Mouse (Mus musculus) CH12F3 (cell line): ENCODE measurements around the gene Tnxb.
"Not testable (repeated sequence)": the region's sequence is repeated elsewhere in the genome, so short reads cannot be mapped to it uniquely, and the experiment has no call there.

Source experiments
- in situ Hi-C: fragments of 300-500 bp; cut with MboI; formaldehyde crosslinking; loops from 2 replicates; pipeline ENCODE4 v1.14.3; 2020; ENCODE audit warnings: low sequenced_read_pairs

Gene Tnxb

GRCm38 (mm10) chr17:34683179-34683578, 12.8 kb downstream of the Tnxb start:
- in situ Hi-C loops = no loop called here

- in situ Hi-C loops = no loop called here
These were observed 13.4 kb downstream of the Tnxb start for GRCm38 (mm10) chr17:34683686-34684220.

- in situ Hi-C loops = no loop called here
These were observed 14.0 kb downstream of the Tnxb start for GRCm38 (mm10) chr17:34684253-34684893.

- in situ Hi-C loops = no loop called here
These were observed 15.1 kb downstream of the Tnxb start for GRCm38 (mm10) chr17:34685120-34686110.

GRCm38 (mm10) chr17:34688889-34689288, 18.6 kb downstream of the Tnxb start:
- in situ Hi-C loops = no loop called here

- in situ Hi-C loops = no loop called here
These were observed 20.1 kb downstream of the Tnxb start for GRCm38 (mm10) chr17:34690458-34690857.

GRCm38 (mm10) chr17:34692906-34693305, 22.6 kb downstream of the Tnxb start:
- in situ Hi-C loops = no loop called here

- in situ Hi-C loops = no loop called here
These were observed 29.5 kb downstream of the Tnxb start for GRCm38 (mm10) chr17:34699575-34700408.

GRCm38 (mm10) chr17:34700671-34701071, 30.3 kb downstream of the Tnxb start:
- in situ Hi-C loops = no loop called here

GRCm38 (mm10) chr17:34706476-34706875, 36.1 kb downstream of the Tnxb start:
- in situ Hi-C loops = loop anchor here (5.0 kb wide), 1 partner anchor 76 kb away; no protein-coding TSS in a partner anchor

GRCm38 (mm10) chr17:34712951-34713350, 42.6 kb downstream of the Tnxb start:
- in situ Hi-C loops = no loop called here

GRCm38 (mm10) chr17:34714181-34714907, 44.0 kb downstream of the Tnxb start:
- in situ Hi-C loops = not testable (repeated sequence)

- in situ Hi-C loops = not testable (repeated sequence)
These were observed 44.6 kb downstream of the Tnxb start for GRCm38 (mm10) chr17:34714908-34715445.

- in situ Hi-C loops = not testable (repeated sequence)
These were observed 45.1 kb downstream of the Tnxb start for GRCm38 (mm10) chr17:34715451-34715850.

GRCm38 (mm10) chr17:34716247-34716646, 45.9 kb downstream of the Tnxb start:
- in situ Hi-C loops = no loop called here

- in situ Hi-C loops = no loop called here
These were observed 47.1 kb downstream of the Tnxb start for GRCm38 (mm10) chr17:34717401-34717800.

GRCm38 (mm10) chr17:34719886-34720285, 49.6 kb downstream of the Tnxb start:
- in situ Hi-C loops = not testable (repeated sequence)

GRCm38 (mm10) chr17:34722238-34722637, 51.9 kb downstream of the Tnxb start:
- in situ Hi-C loops = not testable (repeated sequence)

- in situ Hi-C loops = no loop called here
These were observed 52.7 kb downstream of the Tnxb start for GRCm38 (mm10) chr17:34723066-34723465.

- in situ Hi-C loops = no loop called here
These were observed 57.6 kb downstream of the Tnxb start for GRCm38 (mm10) chr17:34727887-34728286.
